Comparison of ENCODE assay signal across 8 mouse cellular contexts in genomic region chr17:70847751-70848510, GRCm38 (mm10). TPM values are rescaled to one million over a fixed set of nuclear protein-coding genes. Genes with fewer than 3 reads are reported as not detected.
DNase-seq lines count a peak whose midpoint lies in the region; ATAC-seq and TF ChIP-seq lines count a peak whose summit lies in the region.

No protein-coding gene starts in this region.

- H3K4me3 ChIP-seq in gastrocnemius, adult 2 months = peak overlapping the region; percentile 94
- peak overlapping the region; percentile 65 for H3K4me3 ChIP-seq in embryonic facial prominence, embryonic 11.5 days (ENCODE audit: low read depth, low read length)
- H3K4me3 ChIP-seq in hindbrain, embryonic 13.5 days = peak overlapping the region; percentile 61
- H3K4me3 ChIP-seq in liver, embryonic 16.5 days (ENCODE audit: low read depth, low read length) = peak overlapping the region; percentile 70
- H3K4me3 ChIP-seq in stomach, embryonic 16.5 days (replicated peaks; ENCODE audit: low read length) = peak overlapping the region; percentile 64

- no peaks in the 10 kb centered on the region for H3K27me3 ChIP-seq in embryonic facial prominence, embryonic 11.5 days (ENCODE audit: control insufficient read depth, insufficient read depth, low read length)
- H3K27me3 ChIP-seq in hindbrain, embryonic 13.5 days = peaks cover 28% of the 10 kb centered on the region
- peaks cover 19% of the 10 kb centered on the region for H3K27me3 ChIP-seq in liver, embryonic 16.5 days (ENCODE audit: control insufficient read depth, insufficient read depth, low read depth, low read length)
- no peaks in the 10 kb centered on the region for H3K27me3 ChIP-seq in stomach, embryonic 16.5 days (ENCODE audit: control insufficient read depth, insufficient read depth, low read length)

- intact Hi-C loops in gastrocnemius, adult 2 months (cut with DNase I) = loop anchor here (1.0 to 5.0 kb wide), 4 partner anchors 64 to 349 kb away; no protein-coding TSS in a partner anchor

- WGBS in embryonic facial prominence, embryonic 11.5 days = under 1% methylated on average over 17 of the region's 17 CpGs
- under 1% methylated on average over 17 of the region's 17 CpGs for WGBS in hindbrain, embryonic 13.5 days
- 4% methylated on average over 17 of the region's 17 CpGs for WGBS in liver, embryonic 16.5 days (ENCODE audit: insufficient replicate concordance)
- WGBS in stomach, embryonic 16.5 days = 2% methylated on average over 17 of the region's 17 CpGs

- H3K36me3 ChIP-seq in embryonic facial prominence, embryonic 11.5 days (replicated peaks; ENCODE audit: control insufficient read depth, insufficient read depth, low read depth, low read length) = no peaks in the 10 kb centered on the region
- no peaks in the 10 kb centered on the region; the same call in 1 of the 2 replicates for H3K36me3 ChIP-seq in hindbrain, embryonic 13.5 days
- H3K36me3 ChIP-seq in liver, embryonic 16.5 days (ENCODE audit: control insufficient read depth, insufficient read depth) = no peaks in the 10 kb centered on the region
- no peaks in the 10 kb centered on the region for H3K36me3 ChIP-seq in stomach, embryonic 16.5 days (ENCODE audit: control insufficient read depth, insufficient read depth, low read length)

- peak overlapping the region; percentile 90 for H3K27ac ChIP-seq in gastrocnemius, adult 2 months
- peak overlapping the region; percentile 95 for H3K27ac ChIP-seq in embryonic facial prominence, embryonic 11.5 days (replicated peaks; ENCODE audit: low read depth, low read length)
- H3K27ac ChIP-seq in hindbrain, embryonic 13.5 days = peak overlapping the region; percentile 89
- H3K27ac ChIP-seq in liver, embryonic 16.5 days (ENCODE audit: low read length) = peak overlapping the region; percentile 88
- peak overlapping the region; percentile 99 for H3K27ac ChIP-seq in stomach, embryonic 16.5 days (ENCODE audit: low read length)

- H3K4me2 ChIP-seq in embryonic facial prominence, embryonic 11.5 days (ENCODE audit: low read depth, low read length) = peak overlapping the region; percentile 91
- H3K4me2 ChIP-seq in hindbrain, embryonic 13.5 days = peak overlapping the region; percentile 94
- peak overlapping the region; percentile 76 for H3K4me2 ChIP-seq in liver, embryonic 16.5 days (ENCODE audit: low read depth, low read length)
- H3K4me2 ChIP-seq in stomach, embryonic 16.5 days (ENCODE audit: low read depth, low read length) = peak overlapping the region; percentile 96

- no peaks in the 10 kb centered on the region; the same call in 1 of the 2 replicates for H3K4me1 ChIP-seq in embryonic facial prominence, embryonic 11.5 days (ENCODE audit: control insufficient read depth, insufficient read depth, low read length)
- H3K4me1 ChIP-seq in hindbrain, embryonic 13.5 days (replicated peaks) = peaks cover 54% of the 10 kb centered on the region
- peaks cover 18% of the 10 kb centered on the region for H3K4me1 ChIP-seq in liver, embryonic 16.5 days (ENCODE audit: control insufficient read depth, low read depth, low read length)
- peaks cover 17% of the 10 kb centered on the region for H3K4me1 ChIP-seq in stomach, embryonic 16.5 days (ENCODE audit: control insufficient read depth, insufficient read depth, low read length)

- no peaks in the 10 kb centered on the region for H3K9me3 ChIP-seq in embryonic facial prominence, embryonic 11.5 days (replicated peaks; ENCODE audit: control insufficient read depth, low read length)
- H3K9me3 ChIP-seq in hindbrain, embryonic 13.5 days = no peaks in the 10 kb centered on the region
- H3K9me3 ChIP-seq in liver, embryonic 16.5 days (replicated peaks; ENCODE audit: control insufficient read depth, low read length) = no peaks in the 10 kb centered on the region
- H3K9me3 ChIP-seq in stomach, embryonic 16.5 days (replicated peaks; ENCODE audit: control insufficient read depth, low read length) = no peaks in the 10 kb centered on the region

- no peak for DNase-seq in gastrocnemius, adult 2 months
- DNase-seq in gastrocnemius, adult 18-20 months (ENCODE audit: low spot score) = no peak
- DNase-seq in embryonic facial prominence, embryonic 11.5 days (ENCODE audit: low spot score) = peak; percentile 75
- no peak for DNase-seq in cerebellum, postnatal 25 days
- no peak for DNase-seq in cerebellum, adult 11-12 months

- H3K9ac ChIP-seq in embryonic facial prominence, embryonic 11.5 days (replicated peaks; ENCODE audit: low read length) = peak overlapping the region; percentile 91
- peak overlapping the region; percentile 82; the same call in 1 of the 2 replicates for H3K9ac ChIP-seq in hindbrain, embryonic 13.5 days
- H3K9ac ChIP-seq in liver, embryonic 16.5 days (ENCODE audit: low read depth, low read length) = peak overlapping the region; percentile 66
- peak overlapping the region; percentile 89 for H3K9ac ChIP-seq in stomach, embryonic 16.5 days (ENCODE audit: low read length)

- ATAC-seq in embryonic facial prominence, embryonic 11.5 days (replicated peaks; ENCODE audit: insufficient number of reproducible peaks, low FRiP score, low TSS enrichment, low read depth) = no peak
- ATAC-seq in hindbrain, embryonic 13.5 days (ENCODE audit: low FRiP score) = no peak
- ATAC-seq in liver, embryonic 16.5 days (ENCODE audit: low read depth) = no peak
- ATAC-seq in stomach, embryonic 16.5 days (ENCODE audit: insufficient read depth, low FRiP score) = no peak

- no peak for TF ChIP-seq CTCF in gastrocnemius, adult 2 months (IDR thresholded peaks at IDR 0.05)

RNA-seq across cellular contexts. Expression of gene Tgif1, which starts 5.4 kb away (rescaled TPM):
- 1 to 10 TPM; 3.1 to 8.5 TPM for total RNA-seq in gastrocnemius, adult 2 months (2021)
- total RNA-seq in gastrocnemius, adult 18-20 months (2021) = 1 to 10 TPM; 4.2 to 9.3 TPM
- 92.4 and 96.5 TPM in 2 replicates for polyA plus RNA-seq in embryonic facial prominence, embryonic 11.5 days (2014; fragmentation: Nextera tagmentation; extraction: Ambion mirVana)
- 26.4 TPM in 2 replicates for polyA plus RNA-seq in hindbrain, embryonic 13.5 days (2015; fragmentation: Nextera tagmentation; extraction: Ambion mirVana)
- 8.9 and 9.0 TPM in 2 replicates for polyA plus RNA-seq in liver, embryonic 16.5 days (2015; fragmentation: Nextera tagmentation; extraction: Ambion mirVana)
- polyA plus RNA-seq in stomach, embryonic 16.5 days (2015; fragmentation: Nextera tagmentation; extraction: Ambion mirVana) = 56.5 and 60.1 TPM in 2 replicates
